Mouse (Mus musculus): ENCODE measurements around the gene Npr2.

DNA sequence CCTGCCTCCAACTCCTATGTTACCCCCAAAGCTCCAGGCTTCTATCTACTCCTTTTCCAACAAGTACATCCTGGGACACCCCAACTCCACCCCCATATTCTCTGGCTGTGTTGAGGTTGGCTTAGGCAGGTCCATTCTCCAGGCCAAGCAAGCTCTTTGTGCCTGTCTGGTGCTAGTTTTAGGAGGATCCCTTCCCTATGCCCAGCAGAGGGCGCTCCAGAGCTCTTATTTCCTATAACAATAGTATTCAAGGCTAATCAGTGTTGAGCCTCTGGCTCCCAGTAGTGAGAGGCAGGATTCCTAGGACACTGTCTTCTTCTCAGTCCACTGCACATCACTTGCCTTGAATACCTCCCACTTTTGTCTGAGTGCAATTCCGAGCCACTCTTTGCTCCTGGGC is 40.3 kb downstream of the Npr2 start:
- TF ChIP-seq CTCF (IDR thresholded peaks at IDR 0.05; ENCODE audit: control insufficient read depth, insufficient read depth, insufficient replicate concordance, low read depth, low read length), result peak; percentile 53; the same call in 1 of the 2 replicates
- TF ChIP-seq POLR2A (IDR thresholded peaks at IDR 0.05; ENCODE audit: control insufficient read depth, low read depth, low read length), result no peak
